Mouse (Mus musculus): ENCODE measurements at regions not wholly inside any gene's neighbourhood (a gene's known extent, or its start where the extent isn't known, plus 50 kb on each side); places are given as distances from the start of the nearest gene placed in this dataset.

DNA sequence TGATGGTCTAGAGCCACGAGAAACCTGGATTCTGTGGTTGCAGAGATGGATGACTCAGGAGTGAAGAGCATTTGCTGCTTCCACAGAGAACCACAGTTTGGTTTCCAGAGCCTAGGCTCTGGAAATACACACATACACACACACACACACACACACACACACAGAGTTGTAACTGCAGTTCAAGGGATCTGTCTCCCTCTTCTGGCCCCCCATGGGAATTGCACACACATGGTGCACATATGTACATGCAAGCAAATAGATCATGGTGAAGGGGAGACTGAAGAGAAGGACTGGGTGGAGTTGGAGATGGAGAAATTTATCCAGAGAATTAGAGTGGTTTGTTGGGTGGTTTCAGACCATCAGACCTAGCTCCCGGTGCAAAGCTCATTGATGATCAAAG, 252.6 kb downstream of the Gm4791 start:
- no peak for ATAC-seq (replicated peaks; ENCODE audit: low FRiP score, poor library complexity, severe bottlenecking)

- ATAC-seq (replicated peaks; ENCODE audit: low FRiP score, poor library complexity, severe bottlenecking), result no peak
Observed at GRCm38 (mm10) chr9:47253836-47254657, 255.5 kb downstream of the Gm4791 start.

GRCm38 (mm10) chr9:47265946-47266490, 264.0 kb upstream of the Cadm1 start:
- no peak for ATAC-seq (replicated peaks; ENCODE audit: low FRiP score, poor library complexity, severe bottlenecking)

- no peak for ATAC-seq (replicated peaks; ENCODE audit: low FRiP score, poor library complexity, severe bottlenecking)
Observed at GRCm38 (mm10) chr9:47276303-47277005, 253.5 kb upstream of the Cadm1 start.

DNA sequence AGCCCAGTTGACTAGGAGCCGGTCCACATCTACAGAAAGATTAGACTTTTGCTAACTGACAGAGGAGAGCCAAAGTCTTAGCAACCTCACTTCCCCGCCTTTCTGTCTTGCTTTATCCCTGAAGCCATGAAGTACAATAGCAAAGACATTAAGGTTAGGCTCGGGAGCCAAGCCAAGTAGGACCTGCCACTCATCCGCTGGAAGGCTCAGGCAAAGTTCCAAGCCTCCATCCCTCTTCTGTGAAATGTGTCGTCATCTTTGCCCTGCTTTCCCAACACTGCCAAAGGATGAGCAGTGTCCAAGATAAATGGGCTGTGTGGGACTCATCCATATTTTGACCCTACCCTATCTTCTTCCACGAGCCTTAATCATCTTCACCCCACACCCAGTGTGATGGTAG, 250.6 kb upstream of the Cadm1 start:
- no peak for ATAC-seq (replicated peaks; ENCODE audit: low FRiP score, poor library complexity, severe bottlenecking)

- ATAC-seq (replicated peaks; ENCODE audit: low FRiP score, poor library complexity, severe bottlenecking), result no peak
Observed at GRCm38 (mm10) chr9:47280146-47280545, 249.8 kb upstream of the Cadm1 start.

DNA sequence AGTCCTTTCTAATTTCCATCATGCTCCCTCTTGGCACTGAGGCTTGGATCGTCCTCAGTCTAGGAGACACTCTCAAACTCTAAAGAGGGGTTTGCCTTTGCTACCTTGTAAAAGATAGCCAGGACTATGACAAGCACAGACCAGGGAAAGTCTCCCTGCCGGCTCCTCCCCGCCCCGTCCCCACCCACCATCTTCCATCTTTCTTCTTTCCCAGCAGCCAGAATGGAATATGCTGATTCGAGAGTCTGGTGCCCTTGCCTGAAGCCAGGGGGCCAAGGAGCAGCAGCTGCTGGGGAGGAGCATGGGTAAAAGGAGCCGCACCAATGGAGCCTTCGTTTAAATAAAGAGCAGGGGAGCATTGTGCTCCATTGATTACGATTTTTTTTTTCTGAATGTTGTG, 249.4 kb upstream of the Cadm1 start:
- no peak for ATAC-seq (replicated peaks; ENCODE audit: low FRiP score, poor library complexity, severe bottlenecking)

DNA sequence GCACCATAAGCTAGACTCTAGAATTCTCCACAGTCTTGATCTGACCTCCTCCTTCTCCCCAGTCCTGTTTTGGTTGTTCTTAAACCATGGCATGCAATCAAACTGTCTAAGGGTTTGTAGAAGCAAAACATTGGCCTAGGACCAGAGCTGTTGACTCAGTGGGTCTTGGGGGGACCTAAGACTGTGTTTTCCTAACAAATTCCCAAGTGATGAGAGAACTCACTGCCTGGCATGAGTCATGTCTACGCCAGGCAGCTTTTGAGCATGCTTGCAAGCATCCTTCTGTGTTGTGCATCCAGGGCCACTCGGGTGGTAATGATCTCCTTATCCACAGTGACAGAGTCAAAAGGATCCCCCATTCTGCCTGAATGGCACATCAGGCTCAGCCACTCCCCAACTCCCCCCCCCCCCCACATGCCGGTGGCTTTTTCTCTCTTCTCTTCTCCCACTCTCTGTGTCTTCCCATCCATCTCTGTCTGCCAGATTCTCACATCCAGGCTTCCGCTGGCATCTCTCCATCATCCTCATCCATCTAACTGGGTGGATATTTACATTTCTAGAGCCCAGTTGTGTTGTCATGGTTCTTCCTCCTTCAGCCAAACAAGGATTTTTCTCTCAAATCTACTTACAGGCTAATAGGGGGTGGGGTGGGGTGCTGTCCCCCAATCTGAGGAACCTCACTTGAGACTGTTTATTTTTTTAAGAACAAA, 246.1 kb upstream of the Cadm1 start:
- no peak for ATAC-seq (replicated peaks; ENCODE audit: low FRiP score, poor library complexity, severe bottlenecking)

DNA sequence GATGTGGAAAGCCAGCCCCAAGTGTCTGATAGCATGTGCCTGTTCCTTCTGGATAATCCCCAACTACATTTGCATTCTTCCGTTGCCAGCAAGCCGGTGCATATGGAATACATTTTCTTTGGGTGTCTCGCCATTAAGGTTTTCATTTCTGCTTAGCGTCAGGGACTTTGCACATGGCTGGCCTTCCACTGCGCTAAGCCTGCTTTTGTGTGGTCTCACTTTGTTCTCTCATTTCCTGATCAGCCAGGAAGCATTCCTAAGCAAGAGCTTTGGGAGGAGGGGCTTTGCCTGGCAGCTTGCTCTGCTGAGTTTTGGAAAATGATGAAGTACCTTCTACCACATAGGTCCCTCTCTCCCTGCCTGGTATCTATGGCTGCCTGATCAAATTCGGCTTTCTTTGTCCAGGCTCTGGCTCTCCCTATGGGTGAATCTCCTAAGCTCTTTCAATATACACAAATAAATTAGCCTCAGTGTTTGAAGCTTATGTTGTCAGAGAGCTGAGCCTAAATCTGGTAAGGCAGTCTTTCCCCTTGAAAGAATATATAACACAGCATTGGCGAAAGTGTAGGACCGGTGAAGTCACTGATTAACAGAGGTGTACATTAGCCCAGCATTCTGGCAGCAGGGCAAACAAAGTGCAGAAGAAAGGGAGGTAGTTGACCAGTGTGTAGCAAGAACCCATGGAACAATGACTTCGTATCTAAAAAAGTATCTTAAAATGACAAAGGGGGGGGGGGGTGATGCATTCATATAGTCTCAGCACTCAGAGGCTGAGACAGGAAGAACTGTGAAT, 242.8 kb upstream of the Cadm1 start:
- no peak for ATAC-seq (replicated peaks; ENCODE audit: low FRiP score, poor library complexity, severe bottlenecking)

- no peak for ATAC-seq (replicated peaks; ENCODE audit: low FRiP score, poor library complexity, severe bottlenecking)
Observed at GRCm38 (mm10) chr9:47288587-47289199, 241.3 kb upstream of the Cadm1 start.

DNA sequence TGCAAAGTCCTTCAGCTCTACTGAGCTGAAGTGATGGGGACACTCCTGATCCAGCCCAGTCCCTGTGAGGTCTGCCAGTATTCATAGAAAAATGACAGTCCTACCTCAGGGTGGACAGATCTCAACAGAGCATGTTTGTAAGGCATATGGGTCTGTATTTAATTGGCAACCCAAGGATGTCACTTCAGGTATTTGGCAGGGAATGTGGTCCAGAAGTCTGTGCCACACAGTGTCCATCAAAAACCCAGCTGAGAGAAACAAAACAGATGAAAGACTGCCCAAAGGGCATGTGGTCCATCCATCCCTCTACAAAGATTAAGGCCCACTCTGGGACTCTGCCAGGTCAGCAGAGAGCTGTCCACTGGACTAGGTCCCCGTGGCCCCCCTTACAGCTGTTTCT, 229.3 kb upstream of the Cadm1 start:
- no peak for ATAC-seq (replicated peaks; ENCODE audit: low FRiP score, poor library complexity, severe bottlenecking)

DNA sequence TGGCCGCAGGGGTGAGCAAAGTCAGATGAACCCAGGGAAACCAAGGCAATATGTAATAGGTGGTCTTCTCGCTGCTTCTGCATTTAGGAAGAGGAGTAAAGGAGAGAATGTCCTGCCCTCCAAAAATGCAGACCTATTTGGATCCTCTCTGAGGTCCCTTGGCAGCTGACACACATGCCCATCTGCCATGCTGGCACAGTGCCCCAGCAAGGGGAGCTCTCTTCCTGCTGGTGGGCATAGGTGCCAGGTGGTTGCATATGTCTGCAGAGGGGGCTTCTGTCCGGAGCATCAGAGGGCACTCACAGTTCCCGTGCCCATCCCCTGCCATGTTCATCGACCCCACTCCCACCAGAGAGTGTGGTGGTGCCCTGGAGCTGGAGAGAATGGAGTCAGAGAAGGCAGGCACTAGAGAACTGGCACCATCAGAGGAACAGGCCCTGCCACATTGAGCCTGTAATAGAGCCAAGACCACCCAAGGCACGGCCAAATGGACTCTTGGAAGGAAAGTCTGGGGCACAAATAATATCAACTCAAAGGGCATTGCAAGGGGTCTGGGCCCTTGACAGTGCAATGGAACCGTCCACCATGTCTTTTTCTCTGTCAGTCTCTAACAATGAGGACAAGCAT, 222.7 kb upstream of the Cadm1 start:
- ATAC-seq (replicated peaks; ENCODE audit: low FRiP score, poor library complexity, severe bottlenecking), result no peak

DNA sequence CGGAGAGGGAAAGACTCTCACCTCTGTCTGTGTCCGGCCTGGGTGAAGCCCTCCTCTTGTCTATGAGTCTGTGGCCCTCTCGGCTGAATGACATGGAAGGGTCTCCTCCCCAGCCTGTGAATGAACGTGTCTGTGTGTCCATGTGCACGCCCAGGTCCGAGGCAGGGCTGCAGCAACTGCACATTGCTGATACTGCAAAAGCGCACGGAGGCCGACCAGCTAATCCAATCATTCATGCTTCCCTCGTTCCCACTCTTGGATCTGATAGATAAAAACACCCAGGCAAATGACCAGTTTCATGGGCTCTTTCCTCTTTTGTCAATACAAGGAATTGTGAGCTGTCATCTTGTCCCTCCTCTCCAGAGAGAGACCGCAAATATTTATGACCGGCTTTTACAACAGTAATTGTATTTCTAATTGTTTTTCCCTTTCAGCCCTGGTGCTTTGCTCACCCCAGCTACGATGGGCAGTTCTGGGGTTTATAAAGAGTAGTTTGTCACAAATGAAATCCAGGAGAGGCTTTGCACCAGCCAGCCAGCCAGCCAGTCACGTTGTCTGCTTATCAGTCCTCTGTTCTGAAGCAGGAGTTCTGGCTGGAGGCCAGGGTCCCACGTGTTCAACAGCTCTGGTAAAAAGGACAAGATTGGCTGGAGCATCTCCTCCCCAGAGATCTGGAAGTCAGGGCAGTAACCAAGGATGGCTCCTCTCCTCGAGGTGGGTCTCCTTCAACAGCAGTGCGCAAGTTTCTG, 222.0 kb upstream of the Cadm1 start:
- ATAC-seq (replicated peaks; ENCODE audit: low FRiP score, poor library complexity, severe bottlenecking), result no peak

- no peak for ATAC-seq (replicated peaks; ENCODE audit: low FRiP score, poor library complexity, severe bottlenecking)
Observed at GRCm38 (mm10) chr9:47313433-47313832, 216.5 kb upstream of the Cadm1 start.

- no peak for ATAC-seq (replicated peaks; ENCODE audit: low FRiP score, poor library complexity, severe bottlenecking)
Observed at GRCm38 (mm10) chr9:47314236-47314635, 215.7 kb upstream of the Cadm1 start.

DNA sequence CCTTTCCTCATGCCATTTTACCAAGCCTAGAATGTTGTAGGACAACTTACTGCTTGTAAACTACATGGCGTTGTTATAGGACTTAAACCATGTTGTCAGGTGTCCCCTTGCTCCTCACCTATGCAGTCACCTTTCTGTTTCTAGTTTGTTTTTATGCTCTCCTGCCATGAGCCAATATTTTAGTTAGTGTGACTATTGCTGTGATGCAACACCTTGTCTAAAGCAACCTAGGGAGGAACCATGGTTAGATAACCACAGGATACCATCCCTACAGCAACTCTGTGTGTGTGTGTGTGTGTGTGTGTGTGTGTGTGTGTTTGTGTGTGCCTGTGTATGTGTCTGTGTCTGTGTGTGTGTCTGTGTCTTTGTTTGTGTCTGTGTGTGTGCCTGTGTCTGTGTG, 209.6 kb upstream of the Cadm1 start:
- no peak for ATAC-seq (replicated peaks; ENCODE audit: low FRiP score, poor library complexity, severe bottlenecking)

DNA sequence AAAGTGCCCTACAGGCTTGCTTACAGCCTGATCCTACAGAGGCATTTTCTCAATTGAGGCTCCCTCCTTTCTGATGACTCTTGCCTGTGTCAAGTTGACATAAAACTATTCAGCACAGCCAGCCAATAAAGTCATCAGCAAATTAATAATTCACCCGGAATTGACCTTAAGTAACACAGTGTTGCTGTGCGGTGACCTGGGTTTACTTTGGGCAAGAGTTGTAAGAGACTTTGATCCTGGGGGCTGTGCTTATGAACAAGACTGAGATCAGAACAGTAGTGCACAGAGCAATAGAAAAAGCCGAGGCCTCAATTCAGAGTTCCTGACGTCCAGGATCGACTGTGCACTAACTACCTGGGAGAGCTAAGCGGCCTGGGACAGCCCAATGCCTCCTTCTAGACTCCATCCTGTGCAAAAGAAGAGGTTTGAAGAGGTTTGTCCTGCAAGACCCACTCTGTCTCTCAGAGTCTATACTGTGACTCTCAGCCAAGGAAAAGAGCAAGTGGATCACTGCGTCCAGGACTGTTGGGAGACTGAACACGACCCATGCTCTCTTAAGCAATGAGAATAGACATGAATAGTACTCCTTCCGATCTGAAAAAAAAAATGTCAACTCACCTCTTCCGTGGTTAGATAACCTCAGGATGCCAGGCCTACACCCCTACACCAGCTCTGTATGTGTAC, 208.7 kb upstream of the Cadm1 start:
- ATAC-seq (replicated peaks; ENCODE audit: low FRiP score, poor library complexity, severe bottlenecking), result no peak

- ATAC-seq (replicated peaks; ENCODE audit: low FRiP score, poor library complexity, severe bottlenecking), result no peak
Observed at GRCm38 (mm10) chr9:47322293-47322692, 207.7 kb upstream of the Cadm1 start.
